Mouse (Mus musculus): ENCODE measurements around the gene Lrrc74a. TPM values are rescaled to one million over a fixed set of nuclear protein-coding genes. Genes with fewer than 3 reads are reported as not detected.

Gene Lrrc74a
- polyA plus RNA-seq, 1 experiment: 0.08 TPM

GRCm38 (mm10) chr12:86699965-86700926 is 33.9 kb upstream of the Lrrc74a start:
- H3K4me1 ChIP-seq (replicated peaks; ENCODE audit: control insufficient read depth, insufficient read depth, low read length): no peaks in the 10 kb centered on the region
- DNase-seq: no peak
- H3K27ac ChIP-seq (ENCODE audit: control insufficient read depth, insufficient read depth, low read length): no peak overlapping the region
- H3K36me3 ChIP-seq (ENCODE audit: control insufficient read depth, insufficient read depth, low read length): no peaks in the 10 kb centered on the region
- no peak for TF ChIP-seq CTCF (IDR thresholded peaks at IDR 0.05; ENCODE audit: borderline replicate concordance, control insufficient read depth, extremely low read depth, insufficient read depth, low read length, poor library complexity)
- no peak for TF ChIP-seq POLR2A (IDR thresholded peaks at IDR 0.05; ENCODE audit: control insufficient read depth, extremely low read depth, insufficient read depth, low read length, poor library complexity)
- 78% methylated on average over 19 of the region's 19 CpGs for WGBS
- H3K27me3 ChIP-seq (ENCODE audit: control insufficient read depth, insufficient read depth, low read length): no peaks in the 10 kb centered on the region
- H3K4me3 ChIP-seq (ENCODE audit: control insufficient read depth, insufficient read depth, low read length): no peak overlapping the region

DNA sequence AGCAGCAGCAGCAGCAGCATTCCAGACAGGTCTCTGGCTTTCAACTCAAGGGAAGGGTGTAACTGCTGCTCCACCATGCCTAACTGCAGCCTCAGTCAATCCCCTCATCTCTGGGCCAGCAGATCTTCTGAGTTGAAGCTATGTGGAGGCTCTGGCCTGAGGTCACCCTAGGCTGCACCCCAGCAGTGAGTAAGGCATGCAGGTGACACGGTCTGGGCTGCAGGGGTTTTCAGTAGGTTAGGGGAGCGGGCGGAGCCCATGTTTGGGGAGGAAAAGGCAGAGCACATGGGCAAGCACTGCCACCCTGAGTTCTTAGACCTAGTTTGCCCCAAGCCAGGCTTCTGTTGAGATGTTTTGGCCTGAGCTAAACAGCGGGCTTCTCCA is 33.2 kb upstream of the Lrrc74a start:
- 90% methylated on average over 4 of the region's 4 CpGs for WGBS
- no peaks in the 10 kb centered on the region for H3K4me1 ChIP-seq (replicated peaks; ENCODE audit: control insufficient read depth, insufficient read depth, low read length)
- TF ChIP-seq POLR2A (IDR thresholded peaks at IDR 0.05; ENCODE audit: control insufficient read depth, extremely low read depth, insufficient read depth, low read length, poor library complexity) (no peak), CTCF (IDR thresholded peaks at IDR 0.05; ENCODE audit: borderline replicate concordance, control insufficient read depth, extremely low read depth, insufficient read depth, low read length, poor library complexity) (no peak)
- H3K36me3 ChIP-seq (ENCODE audit: control insufficient read depth, insufficient read depth, low read length): no peaks in the 10 kb centered on the region
- H3K27ac ChIP-seq (ENCODE audit: control insufficient read depth, insufficient read depth, low read length): no peak overlapping the region
- no peaks in the 10 kb centered on the region for H3K27me3 ChIP-seq (ENCODE audit: control insufficient read depth, insufficient read depth, low read length)
- DNase-seq: no peak
- no peak overlapping the region for H3K4me3 ChIP-seq (ENCODE audit: control insufficient read depth, insufficient read depth, low read length)

DNA sequence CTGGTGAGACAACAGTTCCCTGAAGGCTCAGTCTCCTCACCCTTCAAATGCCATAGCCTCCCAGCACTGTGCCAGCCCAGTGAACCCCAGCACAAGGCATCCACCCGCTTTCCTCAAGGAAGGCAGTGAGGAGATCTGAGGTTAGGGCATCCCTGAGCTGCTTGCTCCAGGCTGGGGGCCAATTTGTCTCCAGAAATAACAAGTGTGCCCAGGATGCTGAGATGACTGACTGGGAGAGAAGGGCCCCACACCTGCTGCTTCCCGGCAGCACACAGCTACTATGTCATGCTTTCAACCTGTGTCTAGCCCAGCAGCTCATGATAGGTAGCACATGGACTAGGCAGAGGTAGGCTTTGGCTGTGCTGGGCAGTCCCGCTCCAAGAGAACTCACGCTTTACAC is 32.7 kb upstream of the Lrrc74a start:
- Histone ChIP-seq H3K4me3 (ENCODE audit: control insufficient read depth, insufficient read depth, low read length) (no peak overlapping the region), H3K36me3 (ENCODE audit: control insufficient read depth, insufficient read depth, low read length) (no peaks in the 10 kb centered on the region), H3K27me3 (ENCODE audit: control insufficient read depth, insufficient read depth, low read length) (no peaks in the 10 kb centered on the region), H3K4me1 (replicated peaks; ENCODE audit: control insufficient read depth, insufficient read depth, low read length) (no peaks in the 10 kb centered on the region), H3K27ac (ENCODE audit: control insufficient read depth, insufficient read depth, low read length) (no peak overlapping the region)
- TF ChIP-seq CTCF (IDR thresholded peaks at IDR 0.05; ENCODE audit: borderline replicate concordance, control insufficient read depth, extremely low read depth, insufficient read depth, low read length, poor library complexity): no peak
- no peak for TF ChIP-seq POLR2A (IDR thresholded peaks at IDR 0.05; ENCODE audit: control insufficient read depth, extremely low read depth, insufficient read depth, low read length, poor library complexity)
- DNase-seq: no peak
- 98% methylated on average over 4 of the region's 4 CpGs for WGBS

GRCm38 (mm10) chr12:86702690-86703089 is 31.5 kb upstream of the Lrrc74a start:
- Histone ChIP-seq H3K4me3 (ENCODE audit: control insufficient read depth, insufficient read depth, low read length) (no peak overlapping the region), H3K4me1 (replicated peaks; ENCODE audit: control insufficient read depth, insufficient read depth, low read length) (no peaks in the 10 kb centered on the region), H3K27me3 (ENCODE audit: control insufficient read depth, insufficient read depth, low read length) (no peaks in the 10 kb centered on the region), H3K27ac (ENCODE audit: control insufficient read depth, insufficient read depth, low read length) (no peak overlapping the region), H3K36me3 (ENCODE audit: control insufficient read depth, insufficient read depth, low read length) (no peaks in the 10 kb centered on the region)
- WGBS: 94% methylated on average over 3 of the region's 3 CpGs
- no peak for TF ChIP-seq POLR2A (IDR thresholded peaks at IDR 0.05; ENCODE audit: control insufficient read depth, extremely low read depth, insufficient read depth, low read length, poor library complexity)
- TF ChIP-seq CTCF (IDR thresholded peaks at IDR 0.05; ENCODE audit: borderline replicate concordance, control insufficient read depth, extremely low read depth, insufficient read depth, low read length, poor library complexity): no peak
- DNase-seq: no peak

GRCm38 (mm10) chr12:86705843-86706242 is 28.3 kb upstream of the Lrrc74a start:
- H3K4me3 ChIP-seq (ENCODE audit: control insufficient read depth, insufficient read depth, low read length): no peak overlapping the region
- no peak for DNase-seq
- no peaks in the 10 kb centered on the region for H3K27me3 ChIP-seq (ENCODE audit: control insufficient read depth, insufficient read depth, low read length)
- no peaks in the 10 kb centered on the region for H3K4me1 ChIP-seq (replicated peaks; ENCODE audit: control insufficient read depth, insufficient read depth, low read length)
- no peaks in the 10 kb centered on the region for H3K36me3 ChIP-seq (ENCODE audit: control insufficient read depth, insufficient read depth, low read length)
- TF ChIP-seq CTCF (IDR thresholded peaks at IDR 0.05; ENCODE audit: borderline replicate concordance, control insufficient read depth, extremely low read depth, insufficient read depth, low read length, poor library complexity) (no peak), POLR2A (IDR thresholded peaks at IDR 0.05; ENCODE audit: control insufficient read depth, extremely low read depth, insufficient read depth, low read length, poor library complexity) (no peak)
- no peak overlapping the region for H3K27ac ChIP-seq (ENCODE audit: control insufficient read depth, insufficient read depth, low read length)
- 94% methylated on average over 5 of the region's 5 CpGs for whole genome bisulfite sequencing

DNA sequence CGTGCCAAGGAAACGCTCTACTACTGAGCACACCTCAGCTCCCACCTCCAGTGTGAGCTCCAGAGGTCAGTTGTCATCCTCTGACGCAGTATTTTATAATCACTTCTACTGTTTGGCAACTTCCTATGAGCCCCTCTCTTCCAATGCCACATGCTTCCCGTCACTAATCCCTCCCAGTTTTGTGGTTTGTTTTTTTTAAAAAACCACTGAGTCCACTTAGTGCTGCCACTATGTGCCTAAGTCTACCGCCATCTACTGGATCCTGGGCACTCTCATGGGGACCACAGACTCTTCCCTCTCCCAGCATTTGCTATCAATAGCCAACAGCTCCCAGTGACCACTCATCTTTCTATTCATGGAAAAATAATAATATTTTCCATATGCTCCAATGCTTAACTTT is 20.1 kb upstream of the Lrrc74a start:
- 23% methylated on average over 5 of the region's 5 CpGs for WGBS
- no peak for DNase-seq
- no peaks in the 10 kb centered on the region for H3K36me3 ChIP-seq (ENCODE audit: control insufficient read depth, insufficient read depth, low read length)
- H3K27ac ChIP-seq (ENCODE audit: control insufficient read depth, insufficient read depth, low read length): no peak overlapping the region
- no peaks in the 10 kb centered on the region for H3K27me3 ChIP-seq (ENCODE audit: control insufficient read depth, insufficient read depth, low read length)
- H3K4me3 ChIP-seq (ENCODE audit: control insufficient read depth, insufficient read depth, low read length): no peak overlapping the region
- no peaks in the 10 kb centered on the region for H3K4me1 ChIP-seq (replicated peaks; ENCODE audit: control insufficient read depth, insufficient read depth, low read length)
- TF ChIP-seq CTCF (IDR thresholded peaks at IDR 0.05; ENCODE audit: borderline replicate concordance, control insufficient read depth, extremely low read depth, insufficient read depth, low read length, poor library complexity) (no peak), POLR2A (IDR thresholded peaks at IDR 0.05; ENCODE audit: control insufficient read depth, extremely low read depth, insufficient read depth, low read length, poor library complexity) (no peak)
